Mouse (Mus musculus) left cerebral cortex, adult 2 months (tissue): ENCODE results near the gene Rnf146. TPM values are rescaled to one million over a fixed set of nuclear protein-coding genes. Genes with fewer than 3 reads are reported as not detected.
"Not testable (repeated sequence)": the region's sequence is repeated elsewhere in the genome, so short reads cannot be mapped to it uniquely, and the experiment has no call there.

Source experiments
- DNase-seq, 2 experiments: peaks; one replicate each; pipeline ENCODE4 v3.0.0; 2021 to 2022; ENCODE audit warnings: low spot score in 2 of 2, mixed read lengths in 1 of 2; ENCODE audit errors: extremely low spot score in 1 of 2
- H3K27ac ChIP-seq: fragments of 200-600 bp; 2 replicates; pipeline ENCODE4 v1.8.1; 2022
- H3K4me3 ChIP-seq: fragments of 200-600 bp; 2 replicates; pipeline ENCODE4 v1.8.1; 2022
- CTCF ChIP-seq: fragments of 200-600 bp; IDR thresholded peaks from 2 replicates; pipeline ENCODE4 v1.8.1; 2022; ENCODE audit warnings: antibody characterized with exemption, mild to moderate bottlenecking, moderate library complexity
- intact Hi-C: fragments of 180-260 bp; cut with DNase I; formaldehyde crosslinking; loops from one replicate; pipeline ENCODE4 v1.15.1; 2025
- long read RNA-seq, 2 experiments: library from polyadenylated mRNA; stranded (forward); transcript quantifications; one replicate each; pipeline ENCODE4 v2.0.0; 2021; ENCODE audit warnings: borderline mapping rate in 2 of 2
- total RNA-seq, 2 experiments: library from RNA; stranded (reverse); gene quantifications; 2 replicates each; pipeline ENCODE4 v1.2.3; 2021

The Rnf146 gene
- 100 to 1,000 TPM in 1 of 2 experiments, 10 to 100 TPM in 1; 88.0 to 103 TPM for total RNA-seq
- long read RNA-seq, experiment 1, full-length matches to known transcripts: 7 of 19 reads
- long read RNA-seq, experiment 1, partial matches to known transcripts: 5 of 19 reads
- long read RNA-seq, experiment 1, other reads (novel, unspliced or antisense): 7 of 19 reads
- long read RNA-seq, experiment 2, full-length matches to known transcripts: 3 of 7 reads
- long read RNA-seq, experiment 2, partial matches to known transcripts: 2 of 7 reads
- long read RNA-seq, experiment 2, other reads (novel, unspliced or antisense): 2 of 7 reads

DNA sequence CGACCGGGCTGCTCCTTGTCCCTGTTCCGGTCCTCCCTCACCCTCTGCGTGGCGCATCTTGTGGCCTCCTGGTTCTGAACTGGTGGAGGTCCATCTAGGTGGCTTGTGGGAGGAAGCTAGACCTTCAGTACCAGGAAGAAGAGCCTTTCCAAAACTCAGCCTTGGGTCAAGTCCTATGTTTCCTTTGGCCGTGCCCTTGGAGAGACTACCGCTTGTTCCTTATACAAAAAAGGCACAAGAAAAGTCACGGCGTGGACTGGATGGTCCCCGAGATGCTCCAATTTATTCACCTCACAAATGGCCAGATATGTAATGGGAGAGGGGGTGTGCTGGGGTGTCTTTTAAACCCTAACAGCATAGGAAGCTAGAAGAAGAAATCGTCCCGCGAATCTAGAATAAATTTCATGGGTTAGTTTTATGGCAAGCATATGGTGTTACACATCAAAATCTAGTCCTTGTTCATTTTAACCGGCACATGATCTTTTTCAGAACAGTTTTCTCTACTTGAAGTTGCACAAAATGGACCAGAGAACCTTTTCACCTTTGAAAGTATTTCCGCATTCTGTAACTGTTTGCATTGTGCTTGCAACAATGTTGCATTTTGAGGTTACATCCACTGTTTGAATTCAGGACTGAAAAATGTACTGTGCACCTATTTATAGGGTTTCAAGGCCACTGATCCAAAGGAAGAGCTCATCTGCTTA lies at the start of gene Rnf146:
Rnf146 (minus strand) TSS at position 246 of the 704 bp plus-strand sequence.
- intact Hi-C loops: loop anchor here (2.0 to 10.0 kb wide), 3 partner anchors 50 to 1172 kb away; partner anchors contain the start of gene Echdc1

DNA sequence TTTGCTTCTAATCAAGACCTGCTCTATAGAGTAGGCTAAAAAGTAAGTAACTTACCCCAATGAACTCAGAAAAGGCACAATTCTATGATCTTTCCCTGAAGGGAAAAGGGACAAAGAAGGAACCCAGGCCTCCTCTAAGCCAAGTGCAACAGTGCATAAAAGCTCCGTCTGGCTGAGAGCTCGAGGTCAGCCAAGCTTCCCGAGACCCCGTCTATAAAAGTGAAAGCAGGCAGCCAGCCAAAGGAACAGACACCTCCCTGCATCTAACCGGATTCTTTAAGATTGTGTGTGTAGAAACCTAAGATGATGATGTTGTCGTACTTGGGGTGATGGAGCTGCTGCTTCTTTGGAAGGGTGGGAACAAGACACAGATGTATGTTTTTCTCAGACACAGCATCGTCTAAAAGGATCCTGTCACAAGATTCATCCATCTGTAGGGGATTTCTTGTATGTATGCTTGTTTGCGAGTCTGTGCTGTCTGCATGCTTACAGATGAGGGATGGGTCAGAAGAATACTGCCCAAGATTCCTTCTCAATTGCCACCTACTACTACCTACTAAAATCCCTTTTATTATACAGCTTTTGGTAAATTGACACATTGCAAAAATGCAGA lies 40.5 kb upstream of the Rnf146 start:
- DNase-seq: no peak
- intact Hi-C loops: no loop called here
- no peak for TF ChIP-seq CTCF
- H3K27ac ChIP-seq: no peak overlapping the region
- no peak overlapping the region for H3K4me3 ChIP-seq

More for the DNA sequence above, at the start of gene Rnf146:
- no peak for TF ChIP-seq CTCF
- no peak for DNase-seq
- Histone ChIP-seq H3K27ac (peak within 1 kb of the TSS; percentile 95), H3K4me3 (peak within 1 kb of the TSS; percentile 98)

DNA sequence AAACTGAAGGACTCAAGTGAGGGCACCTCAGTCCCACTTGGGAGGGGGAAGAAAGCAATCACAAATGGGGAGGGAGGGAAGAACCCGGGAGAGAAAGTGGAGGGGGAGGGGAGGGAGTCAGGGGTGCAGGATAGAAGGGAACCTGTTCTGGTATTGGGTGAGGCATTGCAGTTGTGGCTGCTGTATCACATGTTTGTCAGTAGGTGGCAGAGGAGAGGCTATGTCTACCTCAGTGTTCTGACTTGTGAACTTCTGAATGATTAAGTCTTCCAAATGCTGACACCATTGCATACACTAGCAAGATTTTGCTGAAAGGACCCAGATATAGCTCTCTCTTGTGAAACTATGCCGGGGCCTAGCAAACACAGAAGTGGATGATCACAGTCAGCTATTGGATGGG lies 32.6 kb upstream of the Rnf146 start:
- intact Hi-C loops: not testable (repeated sequence)

DNA sequence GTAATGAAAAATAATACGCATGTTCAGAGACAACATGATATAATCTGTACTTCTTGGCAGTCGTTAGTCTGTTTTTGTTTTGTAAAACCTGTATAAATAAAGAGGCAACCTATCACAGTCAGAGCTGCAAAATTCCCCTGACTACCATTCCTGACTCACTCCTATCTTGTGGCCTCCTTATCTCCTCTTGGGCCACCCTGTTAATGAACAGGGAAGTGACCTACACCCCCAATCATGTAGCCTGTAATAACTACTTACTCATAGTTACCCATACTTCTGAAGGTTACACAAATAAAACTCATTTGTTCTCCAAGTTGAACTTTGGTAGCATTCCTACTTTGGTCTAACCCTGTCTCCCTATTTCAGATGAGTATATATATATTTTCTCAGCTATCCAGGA lies 19.3 kb upstream of the Rnf146 start:
- no peak for TF ChIP-seq CTCF
- DNase-seq: no peak
- Histone ChIP-seq H3K4me3 (no peak overlapping the region), H3K27ac (no peak overlapping the region)
- intact Hi-C loops: no loop called here

More for the DNA sequence above, 32.6 kb upstream of the Rnf146 start:
- not testable (repeated sequence) for H3K27ac ChIP-seq, DNase-seq, H3K4me3 ChIP-seq
- TF ChIP-seq CTCF: peak; percentile 29

DNA sequence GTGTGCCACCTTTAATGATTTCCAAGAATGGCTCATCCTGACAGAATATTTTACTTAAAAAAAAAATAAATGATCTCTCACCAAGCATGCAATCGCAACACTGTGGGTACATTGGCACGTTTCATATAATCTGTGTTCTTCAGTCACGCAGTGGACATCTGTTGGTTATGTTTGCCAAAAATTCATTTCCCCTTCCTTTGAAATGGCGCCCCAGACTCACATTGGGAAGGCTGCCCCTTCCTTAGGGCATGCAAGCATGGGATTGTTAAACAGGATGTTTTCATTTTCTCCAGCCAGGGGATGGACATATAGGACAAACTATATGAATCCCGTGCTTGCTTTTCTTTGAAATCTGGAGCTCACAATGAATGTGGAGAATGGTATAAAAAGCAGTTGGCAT lies 11.8 kb upstream of the Rnf146 start:
- DNase-seq: no peak
- no peak for TF ChIP-seq CTCF
- intact Hi-C loops: no loop called here
- no peak overlapping the region for H3K4me3 ChIP-seq
- H3K27ac ChIP-seq: no peak overlapping the region

DNA sequence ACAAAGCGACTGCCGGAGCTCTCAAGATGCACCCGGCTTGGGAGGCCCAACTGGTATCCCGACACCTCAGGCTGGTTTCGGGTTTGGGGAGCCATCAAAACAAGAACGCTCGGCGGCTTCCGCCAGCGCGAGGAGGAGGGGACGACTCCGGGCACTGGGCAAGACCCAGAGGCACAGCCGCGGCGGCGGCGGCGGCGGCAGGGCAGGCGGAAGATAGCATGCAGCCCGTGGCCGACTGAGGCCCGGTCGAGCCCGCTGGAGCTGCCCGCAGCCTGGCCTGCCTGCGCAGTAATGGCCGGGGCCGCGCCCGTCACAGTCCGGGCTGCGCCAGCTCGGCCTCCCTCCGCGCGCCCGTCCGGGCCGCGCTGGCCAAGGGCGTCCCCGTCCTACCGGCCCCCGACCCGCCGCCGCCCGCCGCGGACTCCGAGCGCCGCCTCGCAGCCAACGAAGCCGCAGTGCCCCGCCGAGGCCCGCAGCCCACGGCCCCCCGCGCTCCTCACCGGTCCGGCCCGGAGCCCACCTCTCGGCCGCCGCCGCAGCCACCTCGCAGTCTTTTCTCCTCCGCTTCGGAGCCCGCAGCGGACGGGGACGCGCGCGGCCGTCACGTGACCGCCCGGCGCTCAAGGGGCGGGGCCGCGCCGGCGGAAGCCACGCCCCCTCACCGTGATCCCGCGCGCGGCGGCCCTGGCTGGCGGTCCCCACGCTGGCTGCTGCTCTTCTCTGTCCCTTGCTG lies 612 bp downstream of the Rnf146 start:
- Histone ChIP-seq H3K4me3 (peak overlapping the region; percentile 98), H3K27ac (peak overlapping the region; percentile 95)
- peak; percentile 90 to 91 for DNase-seq
- TF ChIP-seq CTCF: no peak
- intact Hi-C loops: loop anchor here (2.0 to 10.0 kb wide), 3 partner anchors 49 to 1173 kb away; partner anchors contain the start of gene Echdc1

DNA sequence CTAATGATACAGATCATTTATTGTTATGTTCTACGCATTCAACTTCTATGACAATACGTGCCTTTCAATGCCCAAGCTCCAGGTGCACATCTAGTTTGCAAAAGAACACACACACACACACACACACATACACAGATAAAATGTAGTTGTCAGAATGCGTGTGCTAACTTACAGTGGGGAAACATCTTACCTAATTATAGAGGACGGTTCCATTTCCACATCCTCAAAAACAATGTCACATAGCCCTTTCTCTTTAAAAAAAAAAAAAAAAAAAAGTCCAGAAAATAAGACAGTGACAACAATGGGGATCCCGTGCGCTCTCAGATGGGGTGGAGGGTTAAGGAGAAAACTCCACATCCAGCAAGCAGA lies 1.2 kb downstream of the Rnf146 start:
- intact Hi-C loops: loop anchor here (5.0 to 10.0 kb wide), 2 partner anchors 171 to 1174 kb away; no protein-coding TSS in a partner anchor
- TF ChIP-seq CTCF: no peak
- peak overlapping the region; percentile 98 for H3K4me3 ChIP-seq
- no peak for DNase-seq
- H3K27ac ChIP-seq: peak overlapping the region; percentile 95

DNA sequence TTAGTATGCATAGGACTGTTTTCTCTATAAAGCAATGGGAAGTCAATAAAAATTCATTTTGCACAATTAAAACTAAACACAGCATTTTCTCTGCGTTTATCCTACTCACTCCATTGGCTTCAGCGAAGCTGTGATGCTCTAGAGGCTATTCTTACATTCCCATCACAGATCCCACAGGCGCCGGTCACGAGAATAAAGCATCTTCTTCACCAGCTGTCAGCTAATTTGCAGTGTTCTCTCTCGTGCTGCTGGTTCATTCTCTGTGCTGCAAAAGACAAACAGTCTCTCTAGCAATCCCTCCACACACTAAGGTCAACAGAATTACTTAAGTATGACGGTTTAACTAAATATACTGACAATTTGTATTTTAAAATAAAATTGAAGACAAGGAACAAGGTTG lies 8.1 kb downstream of the Rnf146 start:
- peak; percentile 35 to 36 for DNase-seq
- intact Hi-C loops: no loop called here
- H3K4me3 ChIP-seq: 0 out of 2 replicates have a peak overlapping the region, but pooled peaks have one; percentile 7
- no peak for TF ChIP-seq CTCF
- H3K27ac ChIP-seq: no peak overlapping the region

DNA sequence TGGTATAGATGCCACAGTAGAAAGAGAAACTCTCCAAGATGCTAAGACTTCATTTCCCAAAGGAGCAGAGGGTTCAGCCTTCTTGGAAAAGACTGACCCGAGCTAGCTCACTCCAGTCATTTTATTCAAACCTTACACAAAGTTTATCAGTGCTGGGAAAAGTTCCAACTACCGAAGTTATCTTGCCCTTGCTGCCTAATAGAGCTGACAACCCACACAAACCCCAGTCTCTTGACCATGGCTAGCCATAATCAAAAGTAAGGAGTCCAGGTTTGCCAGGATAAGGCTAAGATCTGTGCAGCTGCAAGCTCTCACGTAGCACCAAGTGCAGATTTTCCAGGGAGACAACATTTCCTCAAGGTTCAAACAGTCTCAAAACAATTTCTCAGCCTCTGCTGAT lies 9.7 kb downstream of the Rnf146 start:
- Histone ChIP-seq H3K4me3 (no peak overlapping the region), H3K27ac (no peak overlapping the region)
- no peak for DNase-seq
- intact Hi-C loops: no loop called here
- no peak for TF ChIP-seq CTCF

DNA sequence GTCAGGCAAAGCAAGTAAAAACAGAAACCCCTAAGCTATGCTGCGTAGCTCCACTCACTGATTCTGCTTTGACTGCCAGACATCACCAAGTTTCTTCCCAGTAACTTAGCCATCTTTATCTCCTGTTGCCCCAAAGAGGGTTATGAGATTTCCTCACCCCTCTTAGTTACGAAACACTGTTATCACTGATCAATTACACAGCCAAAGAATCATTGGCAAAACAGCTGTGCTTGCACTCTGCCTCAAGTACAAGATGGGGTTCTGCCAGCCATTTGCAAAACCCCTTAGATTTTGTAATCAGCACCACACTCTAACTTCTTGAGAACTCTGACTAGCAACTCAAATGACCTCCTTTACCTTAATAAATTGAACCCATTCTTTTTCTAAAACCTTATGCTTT lies 10.8 kb downstream of the Rnf146 start:
- no peak for TF ChIP-seq CTCF
- intact Hi-C loops: no loop called here
- Histone ChIP-seq H3K27ac (no peak overlapping the region), H3K4me3 (no peak overlapping the region)
- DNase-seq: no peak

DNA sequence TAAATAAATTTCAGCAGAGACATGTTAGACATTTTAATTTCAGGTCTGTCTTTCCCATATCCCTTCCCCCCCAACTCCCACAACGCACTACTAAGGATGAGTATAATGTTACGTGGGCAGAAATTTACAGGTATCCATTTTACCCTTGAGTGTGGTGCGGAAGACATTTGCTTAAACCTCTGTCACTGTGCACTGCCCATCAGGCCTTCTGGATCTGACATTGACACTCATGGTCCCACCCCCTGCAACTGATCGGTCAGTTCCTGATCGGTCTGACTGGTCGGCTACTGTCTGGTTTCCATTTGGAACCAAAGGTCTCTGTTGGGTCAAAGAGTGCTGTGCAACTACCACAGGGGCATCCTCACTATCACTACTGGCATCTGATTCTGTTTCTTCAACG lies 15.6 kb downstream of the Rnf146 start:
- H3K27ac ChIP-seq: no peak overlapping the region
- no peak for DNase-seq
- no peak for TF ChIP-seq CTCF
- no peak overlapping the region for H3K4me3 ChIP-seq
- intact Hi-C loops: no loop called here
